Mouse (Mus musculus) midbrain, embryonic 12.5 days (tissue): Measurements from ENCODE around the gene Cdc26. TPM values are rescaled to one million over a fixed set of nuclear protein-coding genes. Genes with fewer than 3 reads are reported as not detected.

Source experiments
- ATAC-seq: fragments of 200-750 bp; cut with Nextera tagmentation; 2 replicates; pipeline ENCODE4 v1.8.0; 2017; ENCODE audit warnings: low read depth, moderate TSS enrichment, moderate library complexity; ENCODE audit not compliant: low FRiP score
- H3K27ac ChIP-seq: fragments of 300-500 bp; sonication (generic); replicated peaks from 2 replicates; pipeline ENCODE4 v1.5.1; 2016; ENCODE audit warnings: mild to moderate bottlenecking
- H3K27me3 ChIP-seq: fragments of 300-500 bp; sonication (generic); 2 replicates; pipeline ENCODE4 v1.6.1; 2016; ENCODE audit warnings: mild to moderate bottlenecking
- H3K36me3 ChIP-seq: fragments of 300-500 bp; sonication (generic); 2 replicates; pipeline ENCODE4 v1.6.1; 2016
- H3K4me1 ChIP-seq: fragments of 300-500 bp; sonication (generic); 2 replicates; pipeline ENCODE4 v1.6.1; 2016
- H3K4me2 ChIP-seq: fragments of 300-500 bp; sonication (generic); replicated peaks from 2 replicates; pipeline ENCODE4 v1.6.1; 2016; ENCODE audit warnings: mild to moderate bottlenecking, moderate library complexity
- H3K4me3 ChIP-seq: fragments of 300-500 bp; sonication (generic); 2 replicates; pipeline ENCODE4 v1.5.1; 2016; ENCODE audit warnings: mild to moderate bottlenecking
- H3K9ac ChIP-seq: fragments of 300-500 bp; sonication (generic); replicated peaks from 2 replicates; pipeline ENCODE4 v1.6.1; 2016; ENCODE audit warnings: mild to moderate bottlenecking, moderate library complexity
- H3K9me3 ChIP-seq: fragments of 300-500 bp; sonication (generic); 2 replicates; pipeline ENCODE4 v1.6.1; 2016; ENCODE audit warnings: mild to moderate bottlenecking
- WGBS: fragments of 180-500 bp; shearing (Covaris S2); methylation state at CpG from one replicate; pipeline ENCODE4 v1.1.7; 2016; 5-methylcytosine and 5-hydroxymethylcytosine counted together
- polyA plus RNA-seq: library from polyadenylated mRNA; unstranded; fragments of >200 nt; fragmentation: Nextera tagmentation; extraction: Ambion mirVana; gene quantifications from 2 replicates; pipeline ENCODE4 v1.2.1, GENCODE M21; 2016

Gene Cdc26
- polyA plus RNA-seq, result 146 and 157 TPM in 2 replicates

DNA sequence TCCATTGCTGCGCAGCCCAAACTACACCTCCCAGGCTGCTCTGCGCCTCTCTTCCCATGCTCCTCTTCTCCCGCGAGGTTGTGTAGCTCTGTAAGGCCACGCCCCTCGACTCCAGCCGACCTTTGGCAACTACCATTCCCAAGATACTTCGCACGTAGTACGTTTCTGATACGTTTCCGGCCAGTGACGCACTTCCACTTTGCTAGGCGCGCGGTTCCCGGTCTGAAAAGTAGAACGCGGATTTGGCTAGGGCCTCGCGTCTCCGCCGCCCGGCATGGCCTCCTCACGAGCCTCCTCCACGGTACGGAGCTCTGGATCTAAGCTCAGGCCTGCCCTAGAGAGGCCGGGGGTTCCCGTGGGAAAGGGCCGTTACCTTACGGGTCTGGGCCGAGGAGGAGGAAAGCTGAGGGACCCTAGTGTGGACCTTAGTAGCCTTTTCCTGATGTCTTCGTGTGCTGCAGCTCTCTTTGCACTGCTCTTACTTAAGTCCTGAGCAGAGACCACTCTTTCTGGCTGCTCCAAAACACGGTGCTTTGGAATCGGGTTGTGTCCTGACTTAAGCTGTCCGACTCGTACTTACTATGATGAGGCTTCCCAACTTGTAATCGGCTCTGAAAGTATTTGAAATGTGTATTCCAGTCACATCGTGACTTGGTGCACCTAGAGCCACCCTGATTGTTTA is at the start of gene Cdc26, which contains the start of gene Prpf4:
TSS of gene Cdc26 (minus strand) at position 42 of the 682 bp plus-strand sequence.
TSS of gene Prpf4 (plus strand) at position 197 of the 682 bp plus-strand sequence.
- peak; percentile 99 for ATAC-seq
- Histone ChIP-seq H3K9me3 (no peaks in the 10 kb centered on the region), H3K4me2 (peak within 1 kb of the TSS; percentile 62), H3K4me3 (peak within 1 kb of the TSS; percentile 85), H3K4me1 (peaks cover 31% of the 10 kb centered on the region), H3K9ac (peak within 1 kb of the TSS; percentile 86), H3K27me3 (no peaks in the 10 kb centered on the region), H3K36me3 (peaks cover 27% of the 10 kb centered on the region), H3K27ac (peak within 1 kb of the TSS; percentile 79)
- WGBS, result under 1% methylated on average over 39 of the region's 39 CpGs

GRCm38 (mm10) chr4:62454995-62455394 is 46.6 kb upstream of the Cdc26 start:
- Histone ChIP-seq H3K36me3 (0 out of 2 replicates have a peak, but pooled peaks cover 6% of the 10 kb centered on the region), H3K27me3 (no peaks in the 10 kb centered on the region), H3K9me3 (no peaks in the 10 kb centered on the region), H3K9ac (no peak overlapping the region; the same call in 1 of the 2 replicates), H3K4me3 (no peak overlapping the region), H3K27ac (no peak overlapping the region), H3K4me1 (no peaks in the 10 kb centered on the region), H3K4me2 (no peak overlapping the region)
- ATAC-seq, result no peak
- 65% methylated on average over 5 of the region's 5 CpGs for WGBS

DNA sequence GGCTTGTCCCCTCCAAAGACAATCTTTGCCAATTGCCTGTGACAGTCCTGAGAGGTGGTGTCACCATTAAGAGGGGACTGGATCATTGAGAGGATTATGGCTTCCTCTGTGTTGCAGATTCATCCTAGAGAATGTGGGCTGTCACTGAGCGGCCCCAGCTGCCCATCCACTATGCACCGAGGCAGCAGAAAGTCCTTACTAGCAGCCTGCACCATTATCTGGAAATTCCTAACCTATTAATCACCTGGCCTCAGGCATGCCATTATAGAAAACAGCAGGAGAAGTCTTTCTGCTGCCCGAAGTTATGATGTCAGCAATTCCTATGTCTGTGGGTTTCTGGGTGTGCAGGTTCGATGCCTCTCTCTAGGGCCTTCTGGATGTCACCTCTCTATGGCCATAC is 32.5 kb upstream of the Cdc26 start:
- Histone ChIP-seq H3K27ac (no peak overlapping the region), H3K4me1 (no peaks in the 10 kb centered on the region), H3K9me3 (peaks cover 6% of the 10 kb centered on the region; the same call in 1 of the 2 replicates), H3K4me3 (no peak overlapping the region), H3K9ac (no peak overlapping the region), H3K27me3 (no peaks in the 10 kb centered on the region), H3K36me3 (no peaks in the 10 kb centered on the region), H3K4me2 (no peak overlapping the region)
- ATAC-seq, result no peak
- 88% methylated on average over 4 of the region's 4 CpGs for WGBS

DNA sequence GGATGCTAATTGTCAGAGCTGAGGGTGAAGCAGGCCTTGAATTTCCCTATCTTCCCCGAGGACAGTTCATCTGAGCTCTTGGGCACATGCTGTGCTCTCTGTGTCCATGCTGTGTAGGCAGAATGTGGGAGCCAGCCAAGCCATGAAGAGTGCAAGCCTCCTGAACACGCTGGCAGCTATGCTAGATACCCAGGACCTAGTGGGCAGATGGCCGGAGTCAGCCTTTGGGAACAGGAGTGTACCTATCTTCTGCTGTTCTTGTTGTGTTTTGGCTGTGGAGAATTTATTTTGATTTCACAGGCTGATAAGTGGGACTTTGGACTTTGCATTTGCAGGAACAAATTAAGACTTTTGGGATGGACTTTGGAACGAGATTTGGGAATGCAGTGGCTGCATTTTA is 32.1 kb upstream of the Cdc26 start:
- Histone ChIP-seq H3K27me3 (no peaks in the 10 kb centered on the region), H3K9me3 (peaks cover 6% of the 10 kb centered on the region; the same call in 1 of the 2 replicates), H3K4me2 (no peak overlapping the region), H3K36me3 (no peaks in the 10 kb centered on the region), H3K9ac (no peak overlapping the region), H3K27ac (no peak overlapping the region), H3K4me1 (no peaks in the 10 kb centered on the region), H3K4me3 (no peak overlapping the region)
- no peak for ATAC-seq
- WGBS, result 75% methylated on average over 4 of the region's 4 CpGs

DNA sequence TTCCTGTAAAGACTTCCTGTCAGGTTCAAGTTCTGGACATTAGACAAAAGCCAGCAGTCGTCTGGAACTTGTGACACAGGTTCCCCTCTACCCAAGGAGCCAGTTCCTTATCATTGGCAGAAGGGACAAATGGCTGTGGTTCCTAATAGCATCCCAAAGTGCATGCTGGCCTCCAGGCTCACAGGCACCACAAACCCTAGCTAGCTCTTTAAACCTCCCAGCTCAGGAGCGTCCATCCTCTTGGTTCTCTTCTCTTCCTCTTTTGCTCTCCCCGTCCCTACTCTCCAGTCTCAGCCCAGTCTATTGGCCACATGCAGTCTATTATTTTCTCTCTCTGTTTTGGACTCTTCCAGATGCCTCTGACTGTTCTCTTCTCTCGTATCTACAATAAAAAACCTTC is 31.4 kb upstream of the Cdc26 start:
- Histone ChIP-seq H3K9ac (no peak overlapping the region), H3K4me3 (no peak overlapping the region), H3K27me3 (no peaks in the 10 kb centered on the region), H3K4me1 (no peaks in the 10 kb centered on the region), H3K4me2 (no peak overlapping the region), H3K36me3 (no peaks in the 10 kb centered on the region), H3K27ac (no peak overlapping the region), H3K9me3 (peaks cover 6% of the 10 kb centered on the region; the same call in 1 of the 2 replicates)
- no peak for ATAC-seq
- 71% methylated on average over 4 of the region's 4 CpGs for WGBS

- WGBS, result 84% methylated on average over 7 of the region's 7 CpGs
- Histone ChIP-seq H3K4me3 (no peak overlapping the region), H3K9me3 (peaks cover under 1% of the 10 kb centered on the region; the same call in 1 of the 2 replicates), H3K27me3 (no peaks in the 10 kb centered on the region), H3K27ac (no peak overlapping the region), H3K9ac (no peak overlapping the region), H3K4me1 (no peaks in the 10 kb centered on the region), H3K4me2 (no peak overlapping the region), H3K36me3 (no peaks in the 10 kb centered on the region)
- no peak for ATAC-seq
These were observed 29.4 kb upstream of the Cdc26 start for GRCm38 (mm10) chr4:62437871-62438270.

DNA sequence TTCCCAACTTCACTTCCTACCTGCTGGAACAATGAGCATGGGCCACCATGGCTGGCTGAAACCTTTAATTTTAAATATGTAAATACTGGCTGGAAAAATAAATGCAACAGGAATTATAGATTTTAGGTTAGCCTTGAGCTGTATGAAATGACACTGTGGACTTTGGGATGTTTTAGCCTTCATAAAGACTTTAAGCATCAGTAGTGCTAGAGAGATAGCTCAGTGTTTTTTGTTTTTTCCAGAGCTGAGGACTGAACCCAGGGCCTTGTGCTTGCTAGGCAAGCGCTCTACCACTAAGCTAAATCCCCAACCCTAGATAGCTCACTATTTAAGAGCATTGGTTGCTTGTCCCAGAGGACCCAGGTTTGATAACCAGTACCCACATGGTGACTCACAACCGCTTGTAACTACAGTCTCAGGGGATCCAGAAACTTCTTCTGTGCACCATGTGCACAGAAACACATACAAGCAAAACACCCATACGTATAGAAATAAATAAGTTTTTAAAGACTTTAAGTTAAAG is 28.9 kb upstream of the Cdc26 start:
- ATAC-seq, result no peak
- Histone ChIP-seq H3K4me1 (no peaks in the 10 kb centered on the region), H3K9ac (no peak overlapping the region), H3K27ac (no peak overlapping the region), H3K36me3 (no peaks in the 10 kb centered on the region), H3K9me3 (no peaks in the 10 kb centered on the region), H3K4me3 (no peak overlapping the region), H3K4me2 (no peak overlapping the region), H3K27me3 (no peaks in the 10 kb centered on the region)
- 89% methylated on average over 3 of the region's 3 CpGs for WGBS

DNA sequence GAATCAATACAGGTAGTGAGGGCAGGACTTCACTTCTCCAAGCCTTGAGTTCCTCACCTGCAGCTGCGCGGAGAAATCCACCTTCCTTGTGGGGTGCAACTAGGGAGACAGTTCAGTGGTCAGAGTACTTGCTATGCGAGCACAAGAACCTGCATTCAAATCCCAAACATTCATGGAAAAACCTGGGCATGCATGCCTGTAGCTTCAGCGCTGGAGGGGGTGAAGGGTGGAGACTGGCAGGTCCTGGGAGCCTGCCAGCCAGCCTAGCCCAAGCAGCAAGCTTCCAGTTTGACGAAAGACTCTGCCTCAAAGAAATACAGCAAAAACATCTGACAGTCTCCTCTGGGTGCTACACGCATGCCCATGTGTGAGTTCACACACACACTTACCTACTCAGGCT is 26.6 kb upstream of the Cdc26 start, which contains the start of gene Rnf183:
TSS of gene Rnf183 (minus strand) at position 172 of the 400 bp plus-strand sequence.
- WGBS, result 84% methylated on average over 6 of the region's 6 CpGs
- Histone ChIP-seq H3K9me3 (no peaks in the 10 kb centered on the region), H3K4me1 (no peaks in the 10 kb centered on the region), H3K27me3 (no peaks in the 10 kb centered on the region), H3K36me3 (no peaks in the 10 kb centered on the region), H3K9ac (no peak within 1 kb of the TSS), H3K4me3 (no peak within 1 kb of the TSS), H3K27ac (no peak within 1 kb of the TSS), H3K4me2 (no peak within 1 kb of the TSS)
- ATAC-seq, result no peak

- no peaks in the 10 kb centered on the region for H3K4me1 ChIP-seq
- ATAC-seq, result no peak
- no peak overlapping the region for H3K9ac ChIP-seq
- WGBS, result 83% methylated on average over 7 of the region's 7 CpGs
- no peaks in the 10 kb centered on the region for H3K9me3 ChIP-seq
- no peak overlapping the region for H3K27ac ChIP-seq
- no peak overlapping the region for H3K4me3 ChIP-seq
- H3K36me3 ChIP-seq, result no peaks in the 10 kb centered on the region
- no peaks in the 10 kb centered on the region for H3K27me3 ChIP-seq
- H3K4me2 ChIP-seq, result no peak overlapping the region
These were observed 25.8 kb upstream of the Cdc26 start for GRCm38 (mm10) chr4:62433939-62434870.

DNA sequence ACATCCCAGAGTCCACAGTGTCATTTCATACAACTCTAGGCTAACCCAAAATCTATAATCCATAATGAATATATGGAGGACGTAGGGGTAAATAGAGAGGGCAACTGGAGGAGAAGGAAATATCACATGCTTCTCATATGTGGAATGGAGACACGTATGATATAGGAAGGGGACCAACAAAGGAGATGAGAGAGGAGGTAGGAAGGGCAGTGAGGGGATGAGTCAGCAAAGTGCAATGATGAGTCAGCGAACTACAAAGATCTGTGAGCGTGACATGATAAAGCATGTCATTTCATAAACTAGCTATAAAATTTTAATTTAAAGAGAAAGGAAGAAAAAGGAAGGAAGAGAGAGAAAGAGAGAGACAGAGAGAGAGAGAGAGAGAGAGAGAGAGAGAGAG is 23.1 kb upstream of the Cdc26 start:
- Histone ChIP-seq H3K4me2 (no peak overlapping the region), H3K36me3 (peaks cover 1% of the 10 kb centered on the region; the same call in 1 of the 2 replicates), H3K27ac (no peak overlapping the region), H3K4me3 (no peak overlapping the region), H3K4me1 (no peaks in the 10 kb centered on the region), H3K9ac (no peak overlapping the region), H3K27me3 (no peaks in the 10 kb centered on the region), H3K9me3 (no peaks in the 10 kb centered on the region)
- 86% methylated on average over 4 of the region's 4 CpGs for WGBS
- ATAC-seq, result no peak

GRCm38 (mm10) chr4:62430678-62431077 is 22.2 kb upstream of the Cdc26 start:
- H3K9ac ChIP-seq, result no peak overlapping the region
- no peaks in the 10 kb centered on the region for H3K4me1 ChIP-seq
- H3K4me2 ChIP-seq, result no peak overlapping the region
- no peak overlapping the region for H3K4me3 ChIP-seq
- no peak for ATAC-seq
- no peak overlapping the region for H3K27ac ChIP-seq
- no peaks in the 10 kb centered on the region for H3K27me3 ChIP-seq
- peaks cover 7% of the 10 kb centered on the region for H3K36me3 ChIP-seq
- H3K9me3 ChIP-seq, result no peaks in the 10 kb centered on the region

DNA sequence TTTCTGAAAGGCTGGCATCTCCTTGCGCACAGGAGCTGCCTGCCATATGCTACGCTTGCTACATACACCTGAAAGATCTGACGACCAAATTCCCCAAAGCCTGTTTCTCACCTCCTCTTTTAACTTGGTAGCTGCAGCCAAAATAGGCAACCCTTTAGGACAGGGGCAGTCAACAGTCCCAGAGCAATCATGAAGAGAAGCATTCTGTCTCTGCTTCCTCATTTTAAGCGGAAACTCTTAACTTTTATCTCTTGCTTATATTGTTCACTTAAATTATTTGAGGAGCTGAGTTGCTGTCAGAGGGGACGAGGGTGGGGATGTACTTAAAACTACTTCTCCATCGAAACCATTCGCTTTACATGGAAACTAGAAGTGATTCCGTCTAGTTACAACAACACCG is 21.2 kb upstream of the Cdc26 start:
- Histone ChIP-seq H3K27ac (no peak overlapping the region), H3K4me3 (no peak overlapping the region), H3K9me3 (no peaks in the 10 kb centered on the region), H3K4me1 (no peaks in the 10 kb centered on the region), H3K36me3 (peaks cover 17% of the 10 kb centered on the region), H3K4me2 (no peak overlapping the region), H3K9ac (no peak overlapping the region), H3K27me3 (no peaks in the 10 kb centered on the region)
- no peak for ATAC-seq
- 90% methylated on average over 9 of the region's 9 CpGs for WGBS
